Mouse (Mus musculus): ENCODE data around the gene Hapln1. TPM values are rescaled to one million over a fixed set of nuclear protein-coding genes. Genes with fewer than 3 reads are reported as not detected.

The Hapln1 gene
- polyA plus RNA-seq, 1 experiment from 2014 or later = 0.30 TPM

DNA sequence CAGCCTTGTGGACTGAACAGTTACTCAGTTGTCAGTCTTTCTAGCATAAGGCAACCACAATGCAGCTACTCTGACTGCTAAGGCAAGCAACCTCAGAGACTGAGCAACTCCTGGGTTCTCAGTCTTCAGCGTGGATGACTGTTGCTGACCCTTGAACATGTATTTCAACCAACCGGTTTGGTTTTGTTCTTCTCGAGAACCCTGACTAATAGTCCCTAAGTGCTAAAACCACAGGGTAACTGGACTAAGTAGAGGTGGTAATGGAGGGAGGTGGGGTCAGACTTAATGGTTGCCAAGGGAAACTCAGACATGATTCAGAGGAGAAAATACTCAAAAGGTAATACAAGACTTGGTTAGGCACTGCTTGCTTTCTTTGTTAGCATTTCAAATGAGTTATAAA, 97.4 kb downstream of the Hapln1 start:
- H3K9me3 ChIP-seq (replicated peaks; ENCODE audit: control insufficient read depth, low read length) = no peaks in the 10 kb centered on the region
- H3K4me3 ChIP-seq (ENCODE audit: low read depth, low read length) = no peak overlapping the region
- H3K27ac ChIP-seq (ENCODE audit: low read depth, low read length) = no peak overlapping the region
- ATAC-seq (no peak), DNase-seq (ENCODE audit: low spot score) (no peak)
- H3K4me1 ChIP-seq (ENCODE audit: control insufficient read depth, insufficient read depth, low read length) = no peaks in the 10 kb centered on the region
- no peak overlapping the region for H3K9ac ChIP-seq (ENCODE audit: low read length)
- 85% methylated on average over 3 of the region's 3 CpGs for WGBS
- no peaks in the 10 kb centered on the region for H3K27me3 ChIP-seq (replicated peaks; ENCODE audit: control insufficient read depth, insufficient read depth, low read length)
- no peaks in the 10 kb centered on the region for H3K36me3 ChIP-seq (ENCODE audit: control insufficient read depth, insufficient read depth, low read length)
- no peak overlapping the region for H3K4me2 ChIP-seq (ENCODE audit: low read length)

GRCm38 (mm10) chr13:89645589-89645988, 106.0 kb downstream of the Hapln1 start:
- no peak overlapping the region for H3K4me2 ChIP-seq (ENCODE audit: low read length)
- DNase-seq (ENCODE audit: low spot score) = peak; percentile 14
- no peaks in the 10 kb centered on the region for H3K27me3 ChIP-seq (replicated peaks; ENCODE audit: control insufficient read depth, insufficient read depth, low read length)
- no peak overlapping the region for H3K27ac ChIP-seq (ENCODE audit: low read depth, low read length)
- no peaks in the 10 kb centered on the region for H3K9me3 ChIP-seq (replicated peaks; ENCODE audit: control insufficient read depth, low read length)
- 52% methylated on average over 2 of the region's 2 CpGs for WGBS
- no peaks in the 10 kb centered on the region for H3K4me1 ChIP-seq (ENCODE audit: control insufficient read depth, insufficient read depth, low read length)
- H3K9ac ChIP-seq (ENCODE audit: low read length) = no peak overlapping the region
- no peak overlapping the region for H3K4me3 ChIP-seq (ENCODE audit: low read depth, low read length)
- no peak for ATAC-seq
- no peaks in the 10 kb centered on the region for H3K36me3 ChIP-seq (ENCODE audit: control insufficient read depth, insufficient read depth, low read length)

DNA sequence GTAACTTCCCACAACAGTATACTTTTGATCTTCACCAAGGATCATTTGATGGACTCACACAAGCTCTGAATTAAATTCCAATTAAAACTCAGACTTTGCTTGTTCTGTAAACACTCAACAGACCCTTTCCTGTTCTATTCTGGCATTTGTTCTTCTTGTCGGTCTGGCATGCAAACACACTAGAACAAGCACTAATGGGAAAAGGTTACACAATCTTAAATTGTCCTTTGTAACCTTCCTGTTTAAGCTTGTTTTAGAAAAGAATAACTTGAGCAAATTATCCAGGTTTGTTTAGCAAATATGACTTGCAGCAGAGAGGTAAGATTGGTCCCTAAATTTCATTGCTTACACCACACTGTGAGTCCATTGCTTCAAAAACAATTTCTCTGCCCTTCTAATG, 113.2 kb downstream of the Hapln1 start:
- WGBS = 47% methylated on average over 1 of the region's 1 CpGs
- Histone ChIP-seq H3K4me3 (ENCODE audit: low read depth, low read length) (no peak overlapping the region), H3K27me3 (replicated peaks; ENCODE audit: control insufficient read depth, insufficient read depth, low read length) (no peaks in the 10 kb centered on the region), H3K4me2 (ENCODE audit: low read length) (no peak overlapping the region), H3K9ac (ENCODE audit: low read length) (no peak overlapping the region), H3K9me3 (replicated peaks; ENCODE audit: control insufficient read depth, low read length) (no peaks in the 10 kb centered on the region), H3K36me3 (ENCODE audit: control insufficient read depth, insufficient read depth, low read length) (peaks cover 20% of the 10 kb centered on the region), H3K27ac (ENCODE audit: low read depth, low read length) (no peak overlapping the region), H3K4me1 (ENCODE audit: control insufficient read depth, insufficient read depth, low read length) (no peaks in the 10 kb centered on the region)
- ATAC-seq = no peak
- DNase-seq (ENCODE audit: low spot score) = no peak

GRCm38 (mm10) chr13:89653279-89653678, 113.7 kb downstream of the Hapln1 start:
- no peak overlapping the region for H3K27ac ChIP-seq (ENCODE audit: low read depth, low read length)
- H3K4me2 ChIP-seq (ENCODE audit: low read length) = no peak overlapping the region
- H3K4me1 ChIP-seq (ENCODE audit: control insufficient read depth, insufficient read depth, low read length) = no peaks in the 10 kb centered on the region
- H3K4me3 ChIP-seq (ENCODE audit: low read depth, low read length) = no peak overlapping the region
- peaks cover 20% of the 10 kb centered on the region for H3K36me3 ChIP-seq (ENCODE audit: control insufficient read depth, insufficient read depth, low read length)
- no peak for ATAC-seq
- no peak for DNase-seq (ENCODE audit: low spot score)
- H3K9me3 ChIP-seq (replicated peaks; ENCODE audit: control insufficient read depth, low read length) = no peaks in the 10 kb centered on the region
- WGBS = 96% methylated on average over 2 of the region's 2 CpGs
- no peak overlapping the region for H3K9ac ChIP-seq (ENCODE audit: low read length)
- H3K27me3 ChIP-seq (replicated peaks; ENCODE audit: control insufficient read depth, insufficient read depth, low read length) = no peaks in the 10 kb centered on the region

DNA sequence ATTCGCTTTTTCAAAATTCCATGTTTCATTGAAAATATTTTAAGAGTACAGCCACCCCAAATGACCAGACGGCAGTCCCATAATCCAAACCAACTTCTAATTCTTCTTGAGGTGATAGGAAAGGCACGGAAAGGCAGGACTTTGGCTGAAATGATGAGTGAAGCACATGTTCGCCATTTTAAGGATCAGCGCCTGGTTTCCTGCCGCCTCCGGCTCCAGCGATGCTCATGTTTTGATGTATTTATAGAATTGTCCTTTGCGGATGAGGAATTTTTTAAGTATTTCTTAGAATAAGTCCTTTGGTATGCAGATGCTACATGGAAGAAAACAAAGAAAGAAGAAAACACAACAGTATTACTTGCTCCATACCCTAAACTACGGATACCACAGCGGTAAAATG, 117.5 kb downstream of the Hapln1 start:
- H3K9ac ChIP-seq (ENCODE audit: low read length) = no peak overlapping the region
- H3K27ac ChIP-seq (ENCODE audit: low read depth, low read length) = no peak overlapping the region
- no peaks in the 10 kb centered on the region for H3K27me3 ChIP-seq (replicated peaks; ENCODE audit: control insufficient read depth, insufficient read depth, low read length)
- H3K4me2 ChIP-seq (ENCODE audit: low read length) = no peak overlapping the region
- WGBS = 97% methylated on average over 11 of the region's 11 CpGs
- DNase-seq (ENCODE audit: low spot score) (no peak), ATAC-seq (no peak)
- no peak overlapping the region for H3K4me3 ChIP-seq (ENCODE audit: low read depth, low read length)
- H3K36me3 ChIP-seq (ENCODE audit: control insufficient read depth, insufficient read depth, low read length) = peaks cover 31% of the 10 kb centered on the region
- H3K4me1 ChIP-seq (ENCODE audit: control insufficient read depth, insufficient read depth, low read length) = no peaks in the 10 kb centered on the region
- H3K9me3 ChIP-seq (replicated peaks; ENCODE audit: control insufficient read depth, low read length) = no peaks in the 10 kb centered on the region

Other genes with a start within 250 kb of the Hapln1 start
- gene Vcan, start 202.7 kb downstream of the Hapln1 start, polyA plus RNA-seq (2014; fragmentation: Nextera tagmentation; extraction: Ambion mirVana) = 41.4 and 51.4 TPM in 2 replicates